Mouse (Mus musculus) layer of hippocampus, adult 11-12 months (tissue): ENCODE data around the gene Abhd14a.
A peak's percentile ranks its signal among the peaks of the same experiment; 100 is the strongest.

Experiments
- DNase-seq: peaks from one replicate; pipeline ENCODE4 v3.0.0; 2022; ENCODE audit warnings: low spot score

Abhd14a gene

DNA sequence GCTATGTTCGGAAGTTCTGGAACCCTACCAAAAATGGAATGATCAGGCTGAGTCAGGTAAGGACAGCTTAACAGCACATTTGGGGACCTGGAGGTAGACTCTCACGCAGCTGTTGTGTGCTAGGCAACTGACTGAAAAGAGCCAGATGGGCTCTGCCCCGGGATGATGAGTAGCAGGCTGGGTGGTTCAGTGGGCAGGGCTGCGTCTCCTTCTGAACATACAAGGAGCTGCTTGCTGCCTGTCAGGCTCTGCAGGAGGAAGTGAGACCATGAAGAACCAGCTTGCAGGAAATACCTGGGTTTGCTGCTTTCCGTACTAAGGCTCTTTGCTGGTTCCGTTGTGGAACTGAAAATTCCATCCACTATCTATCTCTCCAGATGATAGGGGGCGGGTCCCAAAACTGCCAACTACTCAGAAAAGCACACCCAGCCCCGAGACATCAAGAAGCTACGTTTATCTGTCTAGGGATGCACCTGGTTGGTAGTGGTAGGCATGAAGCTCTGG, 36.3 kb downstream of the Abhd14a start:
- peak; percentile 59 for DNase-seq

DNA sequence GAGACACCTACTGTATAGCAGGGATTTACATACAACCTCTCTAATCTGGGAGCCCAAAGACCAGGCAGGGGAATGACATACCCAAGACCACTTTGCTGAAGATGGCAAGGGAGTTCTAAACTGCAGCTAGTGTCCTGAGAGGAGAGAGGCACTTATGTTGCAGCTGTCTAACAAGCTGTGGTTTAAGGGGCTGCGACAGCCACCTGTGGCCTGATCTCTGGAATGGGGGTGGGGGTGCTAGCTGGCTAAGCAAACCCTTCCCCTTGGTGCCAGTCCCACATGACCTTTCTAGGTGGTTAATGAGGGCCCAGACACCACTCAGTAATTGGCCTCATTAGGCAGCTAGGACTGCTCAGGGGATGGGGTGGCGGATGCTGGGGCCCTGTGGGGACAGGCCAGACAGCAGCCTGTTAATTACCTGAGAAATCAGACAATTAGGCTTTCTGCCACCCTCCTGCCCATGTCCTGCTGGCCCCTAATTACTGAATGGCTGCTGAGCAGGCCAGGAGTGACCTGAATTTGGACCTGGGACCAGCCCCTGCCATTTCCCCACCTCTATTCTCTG, 37.3 kb downstream of the Abhd14a start:
- DNase-seq: no peak

DNA sequence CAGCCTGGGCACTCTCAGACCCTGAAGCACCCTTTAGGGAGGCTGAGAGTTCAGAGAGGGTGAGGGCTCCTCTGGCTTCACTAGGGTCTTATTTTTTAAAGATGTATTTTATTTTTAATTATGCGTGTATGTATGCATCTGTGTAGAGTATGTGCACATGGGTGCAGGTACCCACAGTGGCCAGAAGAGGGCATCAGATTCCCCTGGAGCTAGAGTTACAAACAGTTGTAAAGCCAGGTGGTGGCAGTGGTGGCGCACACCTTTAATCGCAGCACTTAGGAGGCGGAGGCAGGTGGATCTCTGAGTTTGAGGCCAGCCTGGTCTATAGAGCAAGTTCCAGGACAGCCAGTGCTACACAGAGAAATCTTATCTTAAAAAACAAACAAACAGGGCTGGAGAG, 38.4 kb downstream of the Abhd14a start:
- DNase-seq: no peak

DNA sequence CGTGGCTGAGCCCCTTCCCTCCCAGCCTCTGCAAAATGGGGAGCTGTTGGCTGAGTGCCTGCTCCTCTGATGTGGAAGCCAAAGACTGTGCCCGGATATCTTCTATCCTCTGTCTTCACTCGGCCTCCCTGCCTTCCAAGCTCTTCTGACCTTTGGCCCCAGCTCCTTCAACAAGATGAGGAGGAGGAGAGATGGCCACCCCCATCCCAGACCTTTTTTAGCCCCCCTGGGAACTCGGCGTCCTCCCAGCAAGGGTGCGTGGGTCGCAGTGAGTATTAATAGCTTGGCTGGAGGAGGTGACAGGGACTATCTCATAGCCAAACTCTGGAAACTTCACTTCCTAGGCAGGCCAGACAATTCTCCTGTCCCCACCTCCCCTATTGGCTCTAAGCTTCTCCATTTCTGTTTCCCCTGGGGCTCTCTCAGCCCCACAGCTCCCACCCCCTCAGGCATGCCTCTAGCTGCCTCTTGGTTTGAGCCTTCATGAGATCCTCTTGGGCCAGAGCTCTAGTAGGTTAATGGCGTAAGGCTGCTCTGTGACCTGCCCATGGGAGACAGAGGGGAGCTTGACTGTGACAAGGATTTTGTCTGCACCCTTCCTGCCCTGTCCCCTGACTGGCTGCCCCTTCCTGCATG, 40.9 kb downstream of the Abhd14a start:
- no peak for DNase-seq

DNA sequence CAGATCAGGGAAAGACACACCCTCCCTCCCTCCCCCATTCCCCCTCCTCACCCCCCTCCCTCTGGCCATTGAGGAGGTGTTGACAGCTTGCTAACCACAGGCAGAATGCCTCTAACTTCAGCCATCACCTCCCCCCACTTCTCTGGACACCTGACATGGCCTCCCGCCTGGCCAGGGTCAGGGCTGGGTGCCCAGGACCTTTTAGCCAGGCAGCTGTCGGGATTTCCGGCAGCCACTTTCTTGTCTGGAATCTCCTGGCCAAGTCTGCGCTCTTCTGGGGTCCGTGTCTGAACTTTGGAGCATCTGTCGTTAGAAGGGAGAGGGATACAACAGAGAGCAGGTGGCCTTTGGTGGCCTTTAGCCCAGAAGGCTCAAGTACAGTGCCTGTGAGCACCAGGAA, 42.2 kb downstream of the Abhd14a start:
- DNase-seq: no peak

DNA sequence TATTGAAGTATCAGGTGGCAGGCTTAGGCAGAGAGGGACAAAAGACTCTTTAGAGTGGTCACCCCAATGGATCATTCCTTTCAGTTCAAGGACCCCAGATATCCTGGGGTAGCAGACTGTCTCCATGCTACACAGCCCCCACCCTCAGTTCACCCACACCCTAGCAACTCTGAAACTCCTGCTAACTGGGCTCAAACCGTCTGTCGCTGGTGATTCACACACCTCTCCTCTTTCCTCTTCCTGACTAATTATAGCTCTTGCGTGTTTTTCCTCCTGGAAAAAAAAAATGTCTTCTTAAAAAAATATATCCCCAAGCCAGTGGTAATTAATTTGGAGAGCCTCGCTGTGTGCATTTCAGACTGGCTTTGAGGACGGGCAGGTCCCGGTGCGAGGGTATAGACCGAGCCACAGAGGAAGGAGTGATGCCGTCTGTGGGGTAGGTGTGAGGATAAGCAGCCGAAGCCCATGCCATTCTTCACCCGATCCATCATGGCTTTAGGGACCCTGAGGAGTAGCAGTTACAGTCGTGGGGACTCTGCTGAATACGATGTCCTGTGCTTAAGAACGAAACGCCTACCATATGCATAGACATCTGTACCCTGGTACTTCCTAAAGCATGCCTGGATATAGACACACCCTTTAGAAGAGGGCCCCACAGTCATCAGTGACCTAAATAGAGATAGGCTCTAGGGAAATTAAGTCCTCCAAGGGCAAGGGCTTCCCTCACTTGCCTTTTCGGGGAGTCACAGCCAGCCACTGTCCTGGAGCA, 44.7 kb downstream of the Abhd14a start:
- DNase-seq: no peak

DNA sequence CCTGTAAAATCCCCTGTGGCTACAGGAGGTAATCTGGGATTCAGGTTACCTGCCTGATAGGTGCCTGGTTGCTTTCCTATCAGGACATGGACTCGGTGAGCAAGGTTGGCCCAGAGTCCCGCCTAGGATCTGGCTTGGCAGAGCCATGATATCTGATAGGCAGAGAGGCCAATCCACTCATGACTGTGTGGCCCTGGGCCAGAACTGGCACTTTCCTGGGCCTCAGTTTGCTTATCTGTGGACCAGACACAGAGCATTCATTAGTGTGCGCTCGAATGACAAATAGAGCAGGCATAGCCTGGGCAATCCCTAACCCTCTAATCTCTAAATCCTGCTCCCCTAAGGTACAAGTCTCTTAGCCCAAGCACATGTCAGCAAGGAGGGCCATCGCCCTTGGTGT, 45.3 kb downstream of the Abhd14a start:
- no peak for DNase-seq

DNA sequence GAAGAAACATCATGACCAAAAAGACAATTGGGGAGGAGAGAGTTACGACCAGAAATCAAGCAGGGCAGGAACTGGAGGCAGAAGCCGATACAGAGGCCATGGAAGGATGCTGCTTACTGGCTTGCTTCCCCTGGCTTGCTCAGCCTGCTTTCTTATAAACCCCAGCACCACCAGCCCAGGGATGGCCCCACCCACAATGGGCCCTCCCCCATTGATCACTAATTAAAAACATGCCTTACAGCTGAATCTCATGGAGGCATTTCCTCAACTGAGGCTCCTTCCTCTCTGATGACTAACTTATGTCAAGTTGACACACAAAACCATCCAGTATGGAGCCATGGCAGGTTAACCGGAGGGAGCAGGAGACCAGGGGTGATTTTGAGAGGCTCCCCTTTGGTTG, 47.7 kb downstream of the Abhd14a start:
- DNase-seq: no peak

DNA sequence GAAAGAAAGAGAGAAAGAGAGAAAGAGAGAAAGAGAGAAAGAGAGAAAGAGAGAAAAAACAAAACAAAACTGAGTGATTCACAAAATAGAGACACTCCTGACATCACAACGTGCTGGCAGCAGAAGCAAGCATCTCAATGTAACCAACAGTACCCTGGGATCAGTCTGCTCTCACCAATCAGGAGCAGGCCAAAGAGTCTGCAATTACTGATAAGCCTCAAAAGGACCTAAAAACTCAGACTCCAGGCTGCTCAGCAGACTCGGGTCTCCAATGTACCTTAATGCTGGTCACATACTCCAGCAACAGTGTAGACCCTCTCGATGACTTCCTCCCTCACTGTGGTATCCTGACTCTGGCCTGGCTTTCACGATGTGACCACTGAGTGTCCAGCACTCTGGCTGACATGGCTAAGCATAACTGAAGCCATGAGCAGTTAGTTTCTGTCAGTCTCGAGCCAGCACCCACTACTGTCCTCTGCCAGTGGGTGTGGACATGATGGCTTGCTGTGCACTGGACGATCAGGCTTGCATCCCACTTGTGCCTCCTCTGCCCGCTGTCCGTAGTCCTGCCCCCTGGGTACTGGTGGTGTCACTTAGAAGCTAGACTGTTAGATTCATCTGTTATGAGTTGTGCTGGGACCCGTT, 48.7 kb downstream of the Abhd14a start:
- DNase-seq: no peak

DNA sequence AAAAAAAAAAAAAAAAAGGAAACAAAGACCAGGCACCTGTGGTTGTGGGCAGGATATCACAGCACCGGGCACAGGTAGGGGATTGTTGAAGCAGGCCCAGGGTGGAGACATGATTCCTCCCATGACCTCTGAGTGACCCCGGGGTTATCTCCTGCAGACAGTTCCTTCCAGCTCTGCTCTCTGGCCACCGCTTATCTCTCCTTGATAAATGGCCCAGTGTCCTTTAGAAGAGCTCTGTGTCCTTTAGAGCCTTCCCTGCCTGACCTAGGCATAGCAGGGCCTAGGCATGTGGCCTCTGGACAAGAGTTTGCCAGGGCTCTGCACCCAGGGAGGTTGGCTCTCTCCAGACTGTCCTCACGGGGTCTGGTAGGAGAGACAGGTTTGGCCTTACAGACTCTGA, 49.7 kb downstream of the Abhd14a start:
- DNase-seq: no peak

DNA sequence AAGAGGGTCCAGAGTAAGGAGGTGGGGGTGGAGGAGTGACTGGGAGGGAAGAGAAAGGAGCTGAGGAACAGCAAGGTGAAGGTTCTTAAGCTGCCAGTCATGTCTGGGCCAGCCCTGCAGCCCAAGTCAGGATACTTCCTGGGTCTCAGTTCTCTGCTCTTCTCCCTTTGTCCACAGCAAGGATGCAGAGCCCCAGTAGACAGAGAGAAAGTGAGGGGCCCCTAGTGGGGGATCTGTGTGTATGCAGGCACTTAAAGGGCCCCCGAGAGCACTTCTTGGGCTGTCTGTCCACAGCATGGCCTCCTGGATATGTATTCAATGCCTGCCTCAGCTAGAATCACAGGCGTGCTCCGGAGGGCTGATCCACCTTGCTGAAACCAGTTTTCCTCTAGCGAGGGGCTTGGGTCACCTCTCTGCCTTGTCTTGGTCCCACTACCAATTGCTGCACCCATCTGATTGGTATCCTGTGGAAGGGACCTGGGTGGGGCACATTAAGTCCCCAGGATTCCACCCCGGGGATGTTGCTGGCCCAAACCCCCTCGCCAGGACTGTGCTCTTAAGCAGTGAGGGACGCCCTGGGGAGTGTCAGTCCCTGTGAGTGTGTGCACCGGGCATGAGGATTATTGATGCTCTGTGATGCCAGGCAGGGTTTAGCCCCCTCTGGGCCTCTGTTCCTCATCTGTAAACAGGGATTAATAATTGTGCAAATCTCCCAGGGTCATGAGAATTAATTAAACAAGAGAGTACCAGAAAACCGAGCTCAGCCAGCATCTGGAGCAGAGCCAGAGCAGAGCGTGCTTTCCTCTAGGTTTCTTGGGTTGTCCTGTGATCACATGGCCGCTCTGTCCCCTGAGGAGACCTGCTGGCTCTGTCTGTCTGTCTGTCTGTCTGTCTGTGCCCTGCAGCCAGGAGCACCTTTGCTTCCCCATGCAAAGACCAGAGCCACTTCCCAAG, 52.6 kb downstream of the Abhd14a start:
- no peak for DNase-seq

DNA sequence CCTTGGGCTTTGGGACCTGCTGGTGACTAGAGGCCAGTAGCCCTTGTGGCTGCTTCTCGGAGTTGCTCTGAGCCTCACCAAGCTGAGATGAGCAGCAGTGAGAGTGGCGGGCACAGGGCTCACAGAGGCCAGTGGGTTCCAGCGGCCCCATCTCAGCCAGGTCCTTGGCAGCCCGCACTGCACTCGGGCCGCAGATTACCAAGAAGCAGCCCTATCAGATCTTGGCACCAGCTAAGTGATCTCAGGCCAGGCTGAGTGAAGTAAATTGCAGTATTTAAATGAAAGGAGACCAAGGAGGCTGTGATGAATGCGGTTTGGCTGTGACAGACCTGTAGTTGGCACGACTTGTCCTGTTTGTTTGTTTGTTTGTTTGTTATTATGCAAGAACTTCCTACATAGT, 53.9 kb downstream of the Abhd14a start:
- no peak for DNase-seq

DNA sequence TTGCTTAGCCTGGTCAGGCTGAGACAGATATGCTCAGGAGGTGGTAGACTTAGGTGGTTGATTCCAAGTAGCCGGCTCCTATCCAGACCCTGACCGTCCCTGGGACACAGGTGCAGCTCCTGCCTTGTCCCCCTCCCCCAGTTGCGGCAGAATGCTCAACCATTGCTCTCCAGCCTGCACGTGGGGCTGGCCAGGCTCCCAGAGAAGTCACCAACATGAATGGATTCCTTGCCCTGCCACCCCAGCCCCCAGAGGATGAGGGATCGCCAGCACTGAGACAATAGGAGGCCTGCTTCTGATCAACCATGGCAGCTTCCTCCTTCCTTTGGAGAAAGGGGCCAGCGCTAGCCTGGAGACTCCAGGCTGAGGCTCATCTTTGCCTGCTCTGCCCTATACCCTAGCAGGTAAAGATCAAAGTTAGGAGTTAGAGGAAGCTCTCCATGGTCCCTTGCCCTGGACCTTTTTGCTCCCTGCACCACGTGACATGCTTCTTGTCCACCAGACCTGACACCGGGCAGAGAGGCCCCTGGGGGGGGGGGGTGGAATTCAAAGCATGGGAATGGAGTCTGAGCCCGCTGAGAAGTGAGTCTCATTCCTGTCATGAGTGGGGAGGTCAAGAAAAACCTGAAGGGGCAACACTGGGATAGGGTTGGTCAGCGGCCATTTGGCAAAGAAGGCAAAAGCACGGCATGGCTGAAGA, 54.5 kb downstream of the Abhd14a start:
- DNase-seq: no peak
